Mouse (Mus musculus): ENCODE data around the gene Lcp1. TPM values are rescaled to one million over a fixed set of nuclear protein-coding genes. Genes with fewer than 3 reads are reported as not detected.

The Lcp1 gene
- polyA plus RNA-seq, 1 experiment = 0.03 TPM

DNA sequence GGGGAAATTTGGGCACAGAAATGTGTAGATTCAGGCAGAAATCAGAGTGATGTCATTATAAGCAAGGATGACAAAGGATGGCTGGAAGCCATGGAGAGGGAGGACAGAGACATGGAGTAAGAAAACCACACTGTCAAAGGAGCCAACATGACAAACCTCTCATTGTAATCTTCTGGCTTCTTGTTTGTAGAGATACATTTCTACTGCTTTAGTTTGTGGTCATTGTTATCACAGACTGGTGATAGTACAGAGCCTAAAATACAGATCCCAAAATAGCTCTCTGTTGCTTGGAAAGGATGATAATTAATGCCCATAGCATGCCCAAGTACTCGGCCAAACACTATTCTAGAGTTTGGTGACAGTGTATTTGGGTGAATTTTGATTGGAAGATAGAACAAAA is 39.6 kb downstream of the Lcp1 start:
- TF ChIP-seq GATA1 (IDR thresholded peaks at IDR 0.05; ENCODE audit: low read length) = no peak

DNA sequence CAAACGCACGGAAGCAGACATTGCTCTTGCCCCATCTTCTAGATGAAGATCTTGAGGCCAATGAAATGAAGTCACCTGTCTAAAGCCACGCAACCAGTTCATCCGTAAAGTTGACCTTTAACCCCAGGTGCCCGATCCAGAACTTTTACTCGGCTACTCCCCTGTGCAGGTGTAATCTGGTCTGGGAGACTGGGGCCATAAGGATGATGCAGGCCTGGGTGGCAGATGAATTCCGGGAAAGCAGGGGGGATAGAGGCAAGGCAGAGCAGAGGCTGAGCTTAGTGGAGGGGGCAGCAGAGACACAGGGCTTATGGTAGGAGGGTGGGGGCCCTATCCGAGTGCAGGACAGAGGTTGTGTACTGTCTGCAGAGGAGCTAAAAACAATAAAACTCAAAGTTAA is 43.4 kb downstream of the Lcp1 start:
- TF ChIP-seq GATA1 (IDR thresholded peaks at IDR 0.05; ENCODE audit: low read length) = no peak

DNA sequence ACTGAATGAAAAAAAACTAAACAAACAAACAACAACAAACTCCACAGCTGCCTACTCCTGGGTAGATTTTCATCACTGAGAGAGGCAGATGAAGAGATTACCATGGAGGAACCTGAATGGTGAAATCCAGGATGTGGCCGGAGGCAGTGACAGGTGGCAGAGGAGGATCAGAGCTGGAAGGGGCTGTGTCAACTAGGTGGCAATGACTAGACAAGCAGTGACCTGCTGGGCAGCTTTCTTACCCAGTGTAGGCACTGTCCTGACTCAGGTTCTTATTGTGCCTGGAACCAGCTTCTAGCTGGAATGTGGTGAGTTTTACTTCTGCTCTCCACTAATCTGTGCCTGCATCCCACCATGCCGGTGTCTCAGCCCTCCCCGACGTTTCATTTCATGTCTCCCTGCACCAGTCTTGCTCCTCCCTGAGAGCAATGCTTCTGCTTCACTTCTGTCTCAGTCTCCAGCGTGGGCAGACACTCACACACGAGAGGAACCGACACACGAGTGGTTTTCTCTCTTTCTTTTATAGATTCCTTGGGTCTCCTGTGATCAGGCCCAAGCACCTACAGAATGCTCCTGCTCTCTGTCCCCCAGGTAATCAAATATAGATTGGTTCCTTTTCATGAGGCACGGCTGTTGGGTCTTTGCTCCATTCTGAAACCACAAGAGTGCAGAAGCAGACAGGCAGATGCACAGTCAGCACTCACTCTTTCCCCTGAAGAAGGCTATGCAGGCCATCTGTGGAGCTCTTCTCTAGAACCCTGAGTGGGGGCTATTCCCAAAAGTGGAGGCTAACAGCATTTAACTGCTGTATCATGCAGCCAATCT is 44.0 kb downstream of the Lcp1 start:
- no peak for TF ChIP-seq GATA1 (IDR thresholded peaks at IDR 0.05; ENCODE audit: low read length)

- TF ChIP-seq GATA1 (IDR thresholded peaks at IDR 0.05; ENCODE audit: low read length) = no peak
Observed at GRCm38 (mm10) chr14:75175781-75176180, 44.9 kb downstream of the Lcp1 start.

DNA sequence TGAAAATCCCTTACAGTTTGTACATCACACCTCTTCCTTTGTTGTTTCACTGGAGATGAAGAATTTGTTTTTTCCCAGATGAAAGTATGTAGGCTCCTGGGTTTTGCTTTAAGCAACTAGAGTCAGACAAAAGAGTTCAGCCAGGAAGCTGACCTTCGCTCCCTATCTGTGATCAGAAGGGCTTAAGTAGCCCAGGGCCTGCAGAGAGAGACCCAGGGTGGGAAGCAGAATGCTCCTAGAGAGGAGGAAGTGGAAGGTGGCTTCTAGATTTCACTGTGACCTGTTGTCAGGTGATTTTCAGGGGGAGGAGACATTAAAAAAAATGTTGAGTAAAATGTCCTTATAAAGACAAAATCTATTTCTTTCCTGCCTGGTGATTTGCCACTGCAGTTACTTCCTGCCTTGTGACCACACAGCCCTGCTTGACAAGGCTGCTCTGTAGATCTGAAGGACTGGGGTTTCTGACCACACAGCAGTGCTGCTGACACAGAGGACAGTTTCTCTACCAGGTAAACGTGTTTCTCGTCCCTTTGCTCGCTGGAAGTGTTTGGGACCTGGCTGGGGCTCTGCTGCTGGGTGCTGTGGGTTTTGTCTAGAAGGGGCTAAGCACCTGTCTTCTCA is 45.6 kb downstream of the Lcp1 start:
- no peak for TF ChIP-seq GATA1 (IDR thresholded peaks at IDR 0.05; ENCODE audit: low read length)

GRCm38 (mm10) chr14:75177400-75177799 is 46.5 kb downstream of the Lcp1 start:
- TF ChIP-seq GATA1 (IDR thresholded peaks at IDR 0.05; ENCODE audit: low read length) = no peak

- no peak for TF ChIP-seq GATA1 (IDR thresholded peaks at IDR 0.05; ENCODE audit: low read length)
Observed at GRCm38 (mm10) chr14:75178384-75178793, 47.5 kb downstream of the Lcp1 start.

GRCm38 (mm10) chr14:75178801-75179211 is 47.9 kb downstream of the Lcp1 start:
- no peak for TF ChIP-seq GATA1 (IDR thresholded peaks at IDR 0.05; ENCODE audit: low read length)

GRCm38 (mm10) chr14:75179255-75179963 is 48.5 kb downstream of the Lcp1 start:
- TF ChIP-seq GATA1 (IDR thresholded peaks at IDR 0.05; ENCODE audit: low read length) = no peak

DNA sequence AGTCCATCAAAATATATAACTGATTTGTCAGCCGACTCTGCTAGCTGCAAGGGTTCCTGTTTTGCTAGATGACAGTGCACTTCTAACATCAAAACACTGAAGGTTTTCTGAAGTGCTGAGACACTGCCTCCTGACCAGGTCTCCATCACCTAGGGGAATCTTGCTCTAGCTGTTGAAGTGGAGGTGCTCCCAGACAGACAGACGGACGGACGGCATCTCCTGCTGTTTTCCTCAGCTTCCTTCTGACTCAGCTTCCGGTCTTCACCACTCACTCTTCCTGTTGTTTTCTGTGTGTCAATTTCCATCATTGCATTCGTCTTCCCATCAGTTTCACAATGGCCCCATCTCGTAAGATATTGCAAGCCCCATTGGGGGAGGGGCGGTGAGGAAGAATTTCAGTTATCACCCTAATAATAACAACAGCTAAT is 49.7 kb downstream of the Lcp1 start:
- no peak for TF ChIP-seq GATA1 (IDR thresholded peaks at IDR 0.05; ENCODE audit: low read length)

GRCm38 (mm10) chr14:75181062-75181935 is 50.4 kb downstream of the Lcp1 start:
- TF ChIP-seq GATA1 (IDR thresholded peaks at IDR 0.05; ENCODE audit: low read length) = no peak

- TF ChIP-seq GATA1 (IDR thresholded peaks at IDR 0.05; ENCODE audit: low read length) = no peak
Observed at GRCm38 (mm10) chr14:75182378-75182777, 51.5 kb downstream of the Lcp1 start.

DNA sequence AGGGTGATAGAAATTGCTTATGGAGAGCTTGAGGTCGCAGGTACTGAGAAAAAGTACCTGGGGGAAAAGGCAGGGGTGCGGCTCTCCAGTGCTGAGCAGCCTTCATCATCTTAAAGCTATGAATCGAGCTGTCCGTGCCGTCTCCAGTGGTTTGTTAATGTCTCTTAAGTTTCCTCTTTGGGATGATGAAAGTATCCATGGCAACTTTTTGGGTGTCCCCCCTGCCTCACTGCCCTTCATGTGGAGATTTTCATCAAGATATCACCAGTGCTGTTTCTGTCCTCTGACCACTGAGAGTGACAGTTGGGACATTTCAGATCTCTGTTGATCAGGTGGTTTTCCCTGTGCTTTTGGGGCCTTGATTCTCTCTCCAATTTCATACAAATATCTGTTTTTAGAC is 51.9 kb downstream of the Lcp1 start:
- TF ChIP-seq GATA1 (IDR thresholded peaks at IDR 0.05; ENCODE audit: low read length) = no peak

GRCm38 (mm10) chr14:75184069-75184790 is 53.3 kb downstream of the Lcp1 start:
- TF ChIP-seq GATA1 (IDR thresholded peaks at IDR 0.05; ENCODE audit: low read length) = no peak
